Mouse (Mus musculus): ENCODE data around the gene Abcg4.
"Not testable (repeated sequence)": the region's sequence is repeated elsewhere in the genome, so short reads cannot be mapped to it uniquely, and the experiment has no call there.

Abcg4 gene

DNA sequence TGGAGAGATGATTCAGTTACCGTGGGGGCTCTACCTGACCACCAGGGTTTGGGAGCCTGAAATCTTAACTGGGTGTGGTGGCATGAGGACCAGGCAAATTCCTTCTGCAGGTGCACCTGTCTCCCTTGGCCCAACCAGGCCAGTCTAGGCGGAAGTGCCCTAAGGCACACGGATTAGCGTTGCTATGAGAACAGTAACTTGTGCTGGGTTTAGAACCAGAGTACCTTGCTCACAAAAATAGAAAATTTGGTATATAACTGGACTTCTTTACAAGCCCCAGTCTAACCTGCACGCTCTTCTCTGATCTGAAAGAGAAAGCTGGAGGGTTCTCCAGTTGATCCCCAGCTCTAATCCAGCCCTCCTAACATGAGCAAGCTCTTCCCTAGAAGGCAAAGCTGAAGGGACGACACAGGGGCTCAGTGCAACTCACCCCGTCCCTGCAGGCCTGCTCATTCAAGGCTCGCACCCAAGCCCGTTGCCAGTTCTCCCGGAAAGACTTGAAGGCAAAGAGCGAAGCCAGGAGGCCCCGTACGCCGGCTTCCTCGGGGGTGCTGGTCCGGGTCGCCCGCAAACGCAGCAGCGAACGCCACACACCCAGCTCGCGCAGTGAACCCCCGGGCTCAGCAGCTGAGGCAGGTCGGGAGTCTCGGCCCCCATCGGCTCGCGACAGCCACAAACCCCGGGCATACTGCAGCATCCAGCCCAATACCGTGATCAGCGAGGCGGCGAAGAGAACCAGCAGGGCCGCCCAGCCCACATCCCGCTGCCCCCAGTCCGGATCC, 30.9 kb upstream of the Abcg4 start:
- peak in 1 of 2 experiments; percentile 34 for DNase-seq

DNA sequence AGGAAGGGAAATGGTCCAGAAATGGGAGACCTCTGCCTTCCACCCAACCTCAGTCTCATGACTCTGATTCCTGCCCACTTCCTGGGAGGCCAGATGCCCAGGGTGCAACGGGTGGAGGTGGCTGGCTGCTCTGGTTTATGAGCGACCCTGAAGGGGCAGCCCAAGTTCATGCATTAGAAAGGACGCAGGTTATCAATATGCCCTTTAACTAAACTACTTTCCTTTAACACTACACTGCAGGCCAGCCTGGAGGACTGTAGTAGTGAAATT, 30.3 kb upstream of the Abcg4 start:
- no peak for DNase-seq

DNA sequence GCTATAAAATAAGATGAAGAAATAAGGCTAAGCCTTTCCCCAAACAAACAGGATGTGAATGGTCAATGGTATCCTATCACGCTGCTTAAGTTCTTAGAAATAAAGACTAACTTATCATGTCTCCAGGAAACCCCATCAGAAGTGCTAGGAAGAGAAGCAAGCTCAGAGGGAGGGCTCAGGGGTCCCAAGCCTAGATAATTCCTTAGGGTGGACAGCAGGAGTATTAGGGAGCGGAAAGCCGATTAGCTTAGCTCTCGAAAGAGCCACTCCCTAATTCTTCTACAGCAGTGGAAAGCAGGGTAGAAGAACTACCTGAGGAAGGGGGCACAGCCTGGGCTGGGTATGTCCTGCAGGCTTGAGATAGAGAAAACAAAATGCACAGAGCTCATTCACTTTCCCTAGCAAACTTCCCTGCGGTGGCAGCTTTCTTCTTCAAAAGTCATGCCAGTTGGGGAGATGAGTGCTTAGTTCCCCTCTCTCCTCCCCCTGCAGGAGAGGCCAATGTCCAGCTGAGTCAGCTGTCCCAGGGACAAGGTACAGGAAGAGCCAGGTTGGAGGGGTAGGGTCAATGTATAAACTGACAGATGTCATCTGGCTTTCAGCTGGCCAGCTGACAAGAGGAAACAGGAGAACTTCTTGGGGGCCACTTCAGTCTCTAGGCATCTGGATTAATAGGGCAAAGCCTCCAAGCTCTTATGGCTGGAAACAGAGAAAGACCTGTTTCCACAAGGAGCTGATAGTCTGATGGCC, 29.8 kb upstream of the Abcg4 start:
- no peak for DNase-seq

DNA sequence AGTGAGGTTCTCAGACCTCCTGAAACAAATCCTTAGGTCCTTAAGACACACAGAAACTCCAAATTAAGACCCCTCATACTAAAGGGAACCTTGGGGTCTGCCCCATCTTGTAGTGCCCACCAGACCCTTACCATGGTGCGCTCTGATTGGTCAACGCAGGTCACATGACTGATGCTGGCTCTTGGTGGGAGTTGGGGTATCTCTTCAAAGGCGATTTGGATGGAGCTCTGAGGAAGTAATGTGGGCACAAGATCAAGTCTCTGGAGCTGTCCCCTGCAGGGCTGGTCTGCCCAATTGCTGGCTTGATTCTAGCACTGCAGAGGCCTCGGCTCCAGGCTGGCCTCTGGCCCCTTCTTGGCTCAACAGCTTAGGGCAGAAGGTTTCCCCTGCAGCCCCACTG, 29.0 kb upstream of the Abcg4 start:
- DNase-seq = no peak

DNA sequence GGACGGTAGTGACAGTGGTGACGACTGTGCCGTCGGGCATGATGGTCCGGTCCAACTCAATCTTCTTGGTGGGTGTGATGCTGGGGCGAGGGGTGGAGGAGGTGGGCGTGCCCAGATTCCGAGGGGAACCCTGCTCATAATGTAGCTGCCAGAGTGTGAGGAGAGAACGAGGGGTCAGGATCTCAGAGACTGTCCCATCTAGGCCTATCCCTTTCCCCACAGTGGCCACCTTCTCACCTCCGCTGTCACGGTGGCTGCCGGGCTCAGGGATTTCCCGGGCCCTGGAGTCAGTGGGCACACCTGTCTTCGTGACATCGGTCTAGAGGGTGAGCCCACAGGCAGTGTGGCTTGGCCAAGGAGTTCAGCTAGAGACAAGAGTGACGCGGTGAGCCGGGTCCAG, 26.5 kb upstream of the Abcg4 start:
- DNase-seq = no peak

DNA sequence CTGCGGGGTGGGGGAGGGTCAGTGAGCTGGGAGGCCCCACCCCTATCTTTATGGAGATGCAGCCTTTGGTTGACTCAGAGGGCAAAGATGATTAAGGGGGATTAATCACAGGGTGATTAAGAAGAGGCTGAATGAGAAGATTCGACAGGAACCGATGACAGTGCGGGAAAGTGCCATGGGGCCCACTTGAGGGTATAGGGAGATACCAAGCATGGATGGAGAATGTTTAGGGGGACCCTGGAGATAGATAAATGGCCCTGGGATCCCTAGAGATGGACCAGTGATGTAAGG, 25.8 kb upstream of the Abcg4 start:
- no peak for DNase-seq

DNA sequence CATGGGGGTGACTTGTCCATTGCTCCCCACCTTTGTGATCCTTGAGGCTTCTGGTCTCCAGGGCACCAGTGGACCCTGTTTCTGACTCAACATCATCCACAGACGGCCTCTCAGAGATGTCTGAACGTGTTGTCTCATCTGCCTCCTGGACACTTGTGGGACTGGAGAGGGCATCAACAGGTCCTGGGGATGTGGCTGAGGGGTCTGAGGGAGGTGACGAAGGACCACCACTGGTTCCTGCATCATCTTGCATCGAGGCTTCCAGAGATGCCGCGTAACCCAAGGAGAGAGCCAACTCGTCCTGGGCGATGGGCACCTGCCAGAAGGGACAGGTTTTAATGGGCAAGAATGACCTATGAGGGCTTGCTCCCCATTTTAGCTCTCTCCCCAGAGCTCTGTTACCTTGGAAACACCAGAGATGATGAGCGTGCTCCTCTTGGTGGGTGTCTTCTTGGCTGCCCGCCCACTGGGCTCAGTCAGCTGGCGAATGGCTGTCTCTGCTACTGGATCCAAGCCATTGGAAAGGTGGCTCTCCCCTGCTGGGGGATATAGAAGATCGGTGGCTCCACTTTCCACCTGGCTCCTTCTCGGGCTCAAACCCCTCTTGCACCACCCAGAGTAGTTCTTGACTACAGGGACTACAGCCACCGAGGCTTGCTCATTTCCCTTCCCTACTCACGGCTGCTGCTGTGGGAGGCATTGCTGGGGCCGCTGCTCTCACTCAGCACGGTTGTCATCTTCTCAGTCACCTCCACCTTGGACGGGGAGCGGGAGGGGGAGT, 25.3 kb upstream of the Abcg4 start:
- no peak for DNase-seq

DNA sequence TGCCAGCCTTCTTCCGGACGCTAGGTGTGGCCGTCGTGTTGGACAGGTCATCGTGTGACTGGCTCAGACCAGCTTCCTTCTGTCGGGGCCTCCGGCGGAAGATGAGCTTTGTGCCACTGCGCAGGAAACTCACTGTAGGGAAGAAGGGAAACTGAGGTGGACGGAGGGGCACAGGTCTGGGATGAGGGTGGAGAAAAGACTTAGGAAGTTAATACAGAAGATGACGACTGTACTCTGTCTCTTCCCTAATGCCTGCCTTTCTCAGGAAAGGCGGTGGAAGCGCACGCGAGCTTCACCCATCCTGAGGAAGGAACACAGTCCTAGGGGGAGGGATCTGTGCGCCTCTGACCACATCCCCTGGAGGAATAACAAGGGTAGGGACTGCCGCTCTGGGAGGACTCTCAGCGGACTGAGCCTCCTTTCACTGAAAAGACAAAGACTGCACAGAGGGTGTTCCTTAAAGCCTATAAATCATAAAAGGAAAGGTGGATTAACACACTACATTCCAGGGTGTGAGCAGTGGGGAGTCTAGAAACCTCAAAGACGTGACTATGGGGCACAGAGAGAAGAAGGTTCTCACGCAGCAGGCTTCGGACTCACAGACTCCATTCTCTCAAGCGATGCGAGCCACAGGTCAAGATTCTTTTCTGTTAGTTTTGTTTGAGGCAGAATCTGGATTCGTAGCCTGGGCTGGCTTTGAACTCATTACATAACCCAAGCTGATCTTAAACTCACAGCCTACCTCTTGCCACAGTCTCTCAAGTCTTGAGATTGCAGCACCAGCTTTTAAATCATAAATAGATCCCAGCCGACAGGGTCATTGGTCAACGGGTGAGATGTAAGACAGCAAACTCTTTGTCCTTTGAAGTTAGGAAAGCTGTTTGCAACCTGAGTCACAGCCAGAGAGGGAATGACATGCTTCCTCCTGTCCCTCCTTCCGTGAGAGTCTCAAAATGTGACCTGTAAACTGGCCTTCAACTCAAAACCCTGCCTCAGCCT, 23.0 kb upstream of the Abcg4 start:
- no peak for DNase-seq

DNA sequence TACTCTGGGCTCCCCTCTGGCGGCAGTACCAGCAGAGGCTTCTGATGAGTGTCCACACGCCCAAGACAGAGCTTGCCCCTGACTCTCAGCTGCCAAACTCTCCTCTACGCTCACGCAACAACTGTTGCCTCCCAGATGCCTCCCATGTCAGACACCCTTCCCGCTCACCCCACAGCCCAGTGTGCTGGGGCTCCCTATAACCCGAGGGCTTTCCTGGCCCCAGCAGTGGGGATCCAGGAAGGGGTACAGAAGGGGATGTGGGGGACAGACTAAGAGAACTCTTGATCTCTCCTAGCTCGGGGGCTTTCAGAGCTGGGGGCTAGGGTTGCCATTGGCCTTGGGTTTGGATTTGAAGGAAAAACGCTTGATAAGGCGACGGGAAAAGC, 22.3 kb upstream of the Abcg4 start:
- DNase-seq = no peak

DNA sequence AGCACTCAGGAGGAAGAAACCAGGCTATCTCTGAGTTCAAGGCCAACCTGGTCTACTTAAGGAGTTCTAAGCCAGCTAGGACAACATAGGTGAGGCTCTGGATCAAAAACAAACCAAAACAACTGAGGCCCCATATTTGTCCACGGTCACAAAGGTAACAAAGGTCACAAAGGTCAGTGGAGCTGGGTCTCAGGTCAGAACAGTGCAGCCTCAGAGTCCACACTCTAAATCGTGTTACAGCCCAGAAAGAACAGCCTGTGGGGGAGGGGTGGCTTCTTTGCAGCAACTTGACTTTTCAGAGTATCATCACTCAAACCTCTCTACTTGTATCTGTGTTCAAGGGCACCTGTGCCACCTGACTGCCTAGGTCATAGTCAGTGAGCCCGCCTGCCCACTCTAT, 21.3 kb upstream of the Abcg4 start:
- DNase-seq = no peak

DNA sequence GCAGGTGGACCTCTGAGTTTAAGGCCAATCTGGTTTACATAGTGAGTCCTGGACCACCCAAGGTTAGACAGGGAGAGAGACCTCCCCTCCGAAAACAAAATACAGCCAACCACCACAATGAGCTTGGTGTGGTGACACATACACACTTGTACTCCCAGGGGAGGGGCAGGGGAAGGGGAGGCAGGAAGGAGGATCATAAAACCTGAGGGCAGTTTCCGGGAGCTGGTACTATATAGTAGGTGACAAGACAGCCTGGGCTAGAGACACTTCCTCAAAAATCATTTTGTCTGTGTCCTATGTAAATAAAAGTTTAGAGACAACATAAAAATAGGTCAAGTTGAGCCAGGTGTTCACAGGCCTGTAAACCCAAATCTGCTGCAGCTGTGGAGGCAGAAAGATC, 18.8 kb upstream of the Abcg4 start:
- no peak for DNase-seq

DNA sequence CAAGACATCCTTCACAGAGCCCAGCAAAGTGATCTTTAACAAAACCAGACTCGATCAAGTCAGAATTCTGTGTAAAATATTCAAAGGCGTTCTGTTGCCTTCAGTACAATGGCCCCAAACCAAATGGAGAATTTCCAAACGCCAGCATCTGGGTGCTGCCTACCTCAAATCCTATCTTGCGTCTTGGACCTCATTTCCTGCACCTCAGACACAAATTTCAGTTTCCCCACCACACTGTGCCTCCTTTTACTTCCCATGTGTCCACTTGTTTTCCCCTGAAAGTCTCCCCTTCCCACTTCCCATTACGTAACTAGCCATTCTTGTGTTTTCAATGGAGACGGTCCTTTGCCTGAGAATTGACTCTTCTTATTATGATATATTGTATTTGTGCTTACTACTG, 18.1 kb upstream of the Abcg4 start:
- DNase-seq = no peak

DNA sequence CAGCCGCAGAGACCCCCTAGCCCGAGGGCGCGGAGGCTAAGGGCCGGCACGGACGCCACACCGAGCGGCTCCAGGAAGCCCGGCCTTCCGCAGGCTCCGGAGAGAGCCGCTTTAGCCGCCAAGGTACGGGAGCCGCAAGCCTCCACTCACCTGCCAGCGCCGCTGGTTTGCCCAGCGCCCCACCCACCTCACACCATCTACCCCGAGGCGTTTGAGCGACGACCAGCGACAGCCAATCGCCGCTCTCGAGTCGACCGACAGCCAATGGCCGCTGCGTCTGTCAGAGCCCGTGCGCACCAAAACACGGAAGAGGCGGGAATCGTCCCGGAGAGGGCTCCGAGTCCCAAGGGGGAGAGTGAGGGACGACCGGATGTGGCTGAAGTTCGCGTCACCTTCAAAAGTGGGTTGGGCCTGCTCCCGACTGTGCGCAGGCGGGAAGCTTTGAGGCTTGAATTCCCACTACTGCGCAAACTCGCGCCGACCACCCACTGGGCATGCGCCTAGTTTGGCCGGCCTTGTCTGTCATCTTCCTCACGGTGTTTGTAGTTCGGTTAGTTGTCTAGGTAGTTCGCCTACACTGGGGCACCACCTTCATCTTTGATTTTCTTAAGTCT, 17.2 kb upstream of the Abcg4 start, which contains the start of gene Hinfp:
Gene Hinfp, minus strand, starts transcription at position 206 of the 614 bp plus-strand sequence.
- peak; percentile 93 to 98 for DNase-seq

DNA sequence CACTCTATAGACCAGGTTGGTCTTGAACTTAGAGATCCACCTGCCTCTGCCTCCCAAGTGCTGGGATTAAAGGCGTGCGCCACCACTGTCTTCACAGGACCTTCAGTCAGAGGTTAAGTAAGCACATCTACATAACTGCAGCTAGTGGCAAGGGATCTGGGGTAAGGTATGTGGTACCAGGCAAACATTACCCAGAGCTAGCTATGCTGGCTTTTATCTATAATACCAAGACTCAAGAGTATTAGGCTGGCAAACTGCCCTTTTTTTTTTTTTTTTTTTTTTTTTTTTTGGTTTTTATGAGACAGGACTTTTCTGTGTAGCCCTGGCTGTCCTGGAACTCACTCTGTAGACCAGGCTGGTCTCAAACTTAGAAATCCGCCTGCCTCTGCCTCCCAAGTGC, 11.6 kb upstream of the Abcg4 start:
- DNase-seq = not testable (repeated sequence)

DNA sequence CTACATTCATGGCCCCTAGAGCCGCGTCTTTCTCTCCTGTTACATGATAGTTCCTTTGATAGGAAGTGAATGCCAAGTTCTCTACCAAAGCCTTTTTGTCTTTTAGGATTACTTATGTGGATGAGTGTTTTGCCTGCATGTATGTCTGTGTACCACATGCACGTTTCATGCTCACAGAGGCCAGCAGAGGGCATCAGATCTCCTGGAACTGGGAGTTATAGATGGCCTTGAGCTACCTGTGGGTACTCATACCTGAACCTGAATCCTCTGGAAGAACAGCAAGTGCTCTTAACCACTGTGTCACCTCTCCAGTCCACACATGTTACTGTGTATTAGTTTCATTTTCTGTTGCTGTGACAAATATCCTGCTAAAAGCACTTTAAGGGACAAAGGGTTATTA, 4.1 kb upstream of the Abcg4 start:
- peak in 1 of 2 experiments; percentile 58 for DNase-seq

DNA sequence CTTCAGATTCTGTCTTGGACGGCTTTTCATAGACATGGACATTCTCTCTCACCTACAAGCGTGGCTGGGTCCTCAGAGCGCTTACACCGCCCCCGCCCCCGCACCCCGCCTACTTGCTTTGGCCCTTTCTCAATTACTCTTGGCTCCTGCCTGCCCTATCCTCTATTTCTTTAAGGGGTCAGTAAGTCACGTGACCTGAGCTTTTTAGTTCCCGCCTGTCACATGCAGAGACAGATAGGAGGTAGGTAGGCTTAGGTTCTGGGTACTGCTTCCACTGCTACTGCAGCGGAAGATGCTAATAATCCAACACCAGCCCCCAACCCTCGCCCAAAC, 510 bp upstream of the Abcg4 start:
- no peak for DNase-seq

DNA sequence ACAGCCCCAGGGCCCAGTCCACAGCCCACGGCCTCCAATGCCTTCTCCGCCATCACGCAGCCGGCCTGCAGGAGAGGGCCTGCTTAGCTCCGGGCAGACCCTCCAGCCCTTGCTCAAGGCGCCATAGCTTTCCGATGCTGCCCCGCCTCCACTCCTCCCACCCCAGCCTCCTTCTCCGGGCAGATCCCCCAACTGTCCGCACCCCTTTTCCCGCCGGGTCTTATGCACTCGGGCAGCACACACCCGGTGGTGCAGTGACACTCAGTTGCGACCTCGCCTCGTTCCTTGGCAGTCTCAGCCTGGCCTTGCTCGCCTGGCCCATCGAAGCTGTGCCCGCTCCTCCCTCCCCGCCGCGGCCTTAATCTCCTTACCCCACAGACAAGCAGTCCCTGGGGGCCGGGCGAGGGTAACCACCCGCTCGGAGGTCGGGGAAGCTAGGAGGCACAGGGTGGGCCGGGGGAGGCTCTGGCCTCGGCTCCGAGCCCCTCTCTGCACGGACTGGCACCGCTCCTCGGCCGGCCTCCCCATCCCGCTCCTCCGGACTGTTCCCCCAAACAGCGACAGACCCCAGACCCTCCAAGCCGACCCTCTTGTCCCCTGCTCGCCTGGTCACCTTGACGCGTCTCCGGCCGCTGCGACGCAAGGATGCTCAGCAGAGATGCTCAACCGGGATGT, 877 bp downstream of the Abcg4 start:
- no peak for DNase-seq

DNA sequence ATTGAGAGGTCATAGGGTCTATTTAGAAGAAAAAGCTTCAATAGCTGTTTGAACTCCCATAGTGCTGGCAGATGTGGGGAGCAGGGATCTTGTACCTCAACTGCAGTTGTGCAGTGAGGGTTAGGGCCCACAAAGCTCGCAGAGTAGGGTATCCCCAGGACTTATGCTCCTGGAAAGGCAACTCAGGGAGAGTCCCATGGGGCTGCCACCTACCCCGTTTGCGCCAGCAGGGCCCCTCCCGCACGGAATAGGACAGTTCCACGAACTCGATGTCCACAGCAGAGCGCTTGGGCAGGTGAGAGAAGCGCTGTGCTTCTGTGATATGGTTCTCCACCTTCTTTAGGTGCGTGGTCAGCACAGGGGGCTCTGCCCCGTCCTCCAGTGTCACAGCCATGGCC, 1.4 kb downstream of the Abcg4 start:
- DNase-seq = no peak

DNA sequence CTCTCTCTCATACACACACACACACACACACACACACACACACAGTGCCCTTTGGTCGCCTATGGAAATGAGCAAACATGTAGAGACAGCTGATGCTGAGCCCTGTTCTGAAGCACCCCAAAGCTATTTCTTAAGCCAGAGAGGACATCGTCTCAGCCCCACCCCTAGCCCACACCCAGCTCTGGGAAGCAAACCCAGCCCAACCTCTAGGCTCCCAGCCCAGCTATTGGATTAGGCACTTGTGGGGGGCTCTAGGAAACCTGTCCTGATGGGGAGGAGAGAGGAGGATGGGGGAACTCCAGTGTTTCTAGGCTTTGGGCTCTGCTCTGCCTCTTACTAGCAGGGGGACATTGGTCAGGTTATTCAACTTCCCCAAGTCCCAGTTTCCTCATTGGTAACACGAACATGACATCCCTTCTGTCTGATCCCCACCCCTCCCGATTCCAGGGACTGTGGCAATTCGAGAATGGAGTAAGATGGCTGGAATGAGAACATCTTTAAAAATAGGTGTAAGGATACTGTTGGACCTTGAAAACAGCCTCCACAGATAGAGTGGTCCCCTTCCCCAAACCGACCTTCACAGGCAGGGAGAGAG, 2.1 kb downstream of the Abcg4 start:
- DNase-seq = no peak

DNA sequence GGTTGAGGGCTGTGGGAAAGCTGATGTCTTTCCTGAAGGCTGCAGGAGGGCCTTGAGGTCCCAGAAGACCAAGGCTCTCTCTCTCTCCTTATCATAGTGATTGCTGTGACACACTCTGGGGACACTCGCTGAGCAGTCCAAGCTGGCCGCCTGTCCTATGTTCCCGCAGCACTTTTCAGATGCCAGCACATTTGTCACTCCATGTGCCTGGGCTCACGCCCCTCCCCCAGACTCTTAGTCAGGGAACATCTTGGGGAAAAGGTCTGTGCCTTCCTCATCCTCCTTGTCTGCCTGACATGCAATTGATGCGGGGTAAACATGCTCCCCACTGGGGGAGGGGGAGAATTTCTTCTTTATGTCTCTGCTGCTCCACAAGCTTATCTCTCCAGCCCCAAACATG, 5.2 kb downstream of the Abcg4 start:
- DNase-seq = no peak

DNA sequence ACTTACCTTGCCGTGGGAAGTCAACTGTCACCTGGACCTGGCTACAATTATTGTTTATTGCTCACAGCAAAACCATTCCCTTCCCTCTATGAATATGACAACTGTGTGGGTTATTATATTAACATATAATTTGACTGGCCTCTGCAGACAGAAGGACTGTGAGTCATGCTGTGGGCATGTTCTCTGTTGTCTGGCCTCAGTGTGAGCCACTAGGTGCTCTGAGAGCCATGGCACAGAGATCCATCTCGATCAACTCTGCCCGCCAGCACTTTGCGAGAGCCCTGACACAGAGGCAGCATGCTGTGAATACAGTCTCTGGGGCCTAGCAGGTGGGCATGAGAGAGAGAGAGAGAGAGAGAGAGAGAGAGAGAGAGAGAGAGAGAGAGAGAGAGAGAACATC, 18.4 kb downstream of the Abcg4 start:
- DNase-seq = no peak

DNA sequence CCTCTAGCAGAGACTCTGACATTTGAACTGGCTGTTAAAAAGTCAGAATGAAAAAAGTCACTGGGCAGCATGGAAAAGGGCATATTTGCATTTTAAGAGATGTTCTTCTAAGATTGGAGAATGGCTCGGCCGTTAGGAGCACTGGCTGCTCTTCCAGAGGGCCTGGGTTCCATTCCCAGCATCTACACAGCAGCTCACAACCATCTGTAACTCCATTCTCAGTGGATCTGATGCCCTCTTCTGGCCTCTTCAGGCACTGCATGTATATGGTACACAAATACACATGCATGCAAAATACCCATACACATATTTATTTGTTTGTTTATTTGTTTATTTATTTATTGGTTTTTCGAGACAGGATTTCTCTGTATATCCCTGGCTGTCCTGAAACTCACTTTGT, 19.3 kb downstream of the Abcg4 start:
- peak in 1 of 2 experiments; percentile 51 for DNase-seq

All from spleen, adult 18-20 months (tissue).